Mouse (Mus musculus) skeletal muscle tissue, adult 2 months (tissue): ENCODE data around the gene Gpatch11.
A peak's percentile ranks its signal among the peaks of the same experiment; 100 is the strongest.

Experiments
- DNase-seq: peaks from one replicate; pipeline ENCODE4 v3.0.0-alpha.2; 2012; ENCODE audit warnings: low read depth, low spot score

Gpatch11 gene

DNA sequence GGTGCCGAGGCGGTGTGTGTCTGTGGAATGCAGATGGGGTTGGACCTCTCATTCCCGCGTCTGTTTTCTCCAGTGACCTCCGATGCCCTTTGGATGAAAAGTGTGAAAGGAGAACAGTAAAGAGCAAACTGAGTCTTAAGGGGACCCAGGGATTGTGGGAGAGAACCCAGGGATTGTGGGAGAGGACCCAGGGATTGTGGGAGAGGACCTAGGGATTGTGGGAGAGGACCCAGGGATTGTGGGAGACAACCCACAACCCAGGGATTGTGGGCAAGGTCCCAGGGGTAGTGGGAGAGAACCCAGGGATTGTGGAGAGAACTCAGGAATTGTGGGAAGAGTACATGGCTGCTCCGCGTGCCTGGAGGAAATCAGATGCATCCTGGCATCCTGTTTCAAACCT lies 59.6 kb downstream of the Gpatch11 start:
- no peak for DNase-seq

DNA sequence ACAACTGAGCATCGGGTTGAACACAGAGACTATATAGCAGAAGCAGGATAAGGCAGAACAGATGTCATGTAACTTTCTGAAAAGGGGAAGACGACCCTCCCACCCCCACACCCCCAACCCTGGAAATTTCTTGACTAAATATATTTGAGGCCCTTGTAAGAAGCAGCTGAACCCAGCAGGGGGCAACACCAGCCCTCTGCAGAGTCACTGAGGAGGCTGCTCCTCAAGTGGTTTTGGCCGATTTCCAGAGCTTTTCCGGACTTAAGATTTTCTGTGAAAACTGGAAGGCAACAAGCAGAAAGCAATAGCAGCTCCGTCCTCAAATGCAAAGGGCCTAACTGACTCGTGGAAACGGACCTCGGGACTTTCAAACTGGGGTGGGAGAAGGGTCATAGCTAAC lies 60.0 kb downstream of the Gpatch11 start:
- DNase-seq: peak; percentile 52
